Mouse (Mus musculus): ENCODE measurements around the gene Stra8. TPM values are rescaled to one million over a fixed set of nuclear protein-coding genes. Genes with fewer than 3 reads are reported as not detected.

The Stra8 gene
- total RNA-seq, 2 experiments from 2014 or later, result not detected

GRCm38 (mm10) chr6:34942446-34942845, 22.5 kb downstream of the Stra8 start:
- no peak for DNase-seq

GRCm38 (mm10) chr6:34943499-34943898, 23.5 kb downstream of the Stra8 start:
- DNase-seq, result no peak

GRCm38 (mm10) chr6:34946486-34947079, 26.6 kb downstream of the Stra8 start:
- no peak for DNase-seq

- no peak for DNase-seq
These were observed 28.5 kb downstream of the Stra8 start for GRCm38 (mm10) chr6:34948461-34948860.

- no peak for DNase-seq
These were observed 31.6 kb downstream of the Stra8 start for GRCm38 (mm10) chr6:34951518-34951917.

GRCm38 (mm10) chr6:34951956-34952667, 32.1 kb downstream of the Stra8 start:
- DNase-seq, result no peak

GRCm38 (mm10) chr6:34954926-34955861, 35.2 kb downstream of the Stra8 start:
- no peak for DNase-seq

GRCm38 (mm10) chr6:34955862-34956241, 35.9 kb downstream of the Stra8 start:
- no peak for DNase-seq

GRCm38 (mm10) chr6:34959131-34959530, 39.2 kb downstream of the Stra8 start:
- no peak for DNase-seq

- no peak for DNase-seq
These were observed 44.6 kb downstream of the Stra8 start for GRCm38 (mm10) chr6:34964550-34964949.

GRCm38 (mm10) chr6:34965819-34966539, 46.0 kb downstream of the Stra8 start:
- no peak for DNase-seq

GRCm38 (mm10) chr6:34971181-34971580, 51.2 kb downstream of the Stra8 start:
- no peak for DNase-seq

GRCm38 (mm10) chr6:34979291-34979690, 59.3 kb downstream of the Stra8 start:
- no peak for DNase-seq

- no peak for DNase-seq
These were observed 60.7 kb downstream of the Stra8 start for GRCm38 (mm10) chr6:34980661-34981060.

GRCm38 (mm10) chr6:34987085-34987645, 67.2 kb downstream of the Stra8 start:
- no peak for DNase-seq

GRCm38 (mm10) chr6:34988081-34988761, 68.3 kb downstream of the Stra8 start, which contains the start of gene Slc23a4:
Gene Slc23a4, minus strand, starts transcription at chr6:34988404.
- DNase-seq, result no peak

Other genes with a start within 250 kb of the Stra8 start
- gene Agbl3, start 139.7 kb upstream of the Stra8 start, total RNA-seq (2021), result 1 to 10 TPM; 2.5 to 3.2 TPM
- 10 to 100 TPM; 15.5 to 24.0 TPM for gene Tmem140, start 57.0 kb upstream of the Stra8 start, total RNA-seq (2021)
- gene Cyren, start 42.1 kb upstream of the Stra8 start, total RNA-seq (2021), result 1 to 10 TPM; 2.6 to 4.1 TPM
- gene Wdr91, start 9.3 kb upstream of the Stra8 start, total RNA-seq (2021), result 1 to 10 TPM; 5.1 to 5.8 TPM
- under 1 TPM in 1 of 2 experiments, not detected in 1; 0.13 TPM for gene Slc23a4, start 68.2 kb downstream of the Stra8 start, total RNA-seq (2021)
- gene Cnot4, start 213.6 kb downstream of the Stra8 start, total RNA-seq (2021), result 10 to 100 TPM; 24.2 to 24.4 TPM

All from gastrocnemius, postnatal 25 days (tissue).